Mouse (Mus musculus) spleen, adult 10 weeks (tissue): ENCODE measurements around the gene 4930524N10Rik. TPM values are rescaled to one million over a fixed set of nuclear protein-coding genes. Genes with fewer than 3 reads are reported as not detected.

Experiments
- polyA plus RNA-seq: library from polyadenylated mRNA; stranded (reverse); fragments of 350-450 nt; fragmentation: Illumina TruSeq; extraction: RNeasy Lipid Tissue Mini Kit (QIAGEN cat#74804); gene quantifications from one replicate; pipeline ENCODE4 v1.2.3, GENCODE M21; 2015; ENCODE audit warnings: low replicate concordance; ENCODE audit not compliant: insufficient read depth

The 4930524N10Rik gene
- not detected for polyA plus RNA-seq

DNA sequence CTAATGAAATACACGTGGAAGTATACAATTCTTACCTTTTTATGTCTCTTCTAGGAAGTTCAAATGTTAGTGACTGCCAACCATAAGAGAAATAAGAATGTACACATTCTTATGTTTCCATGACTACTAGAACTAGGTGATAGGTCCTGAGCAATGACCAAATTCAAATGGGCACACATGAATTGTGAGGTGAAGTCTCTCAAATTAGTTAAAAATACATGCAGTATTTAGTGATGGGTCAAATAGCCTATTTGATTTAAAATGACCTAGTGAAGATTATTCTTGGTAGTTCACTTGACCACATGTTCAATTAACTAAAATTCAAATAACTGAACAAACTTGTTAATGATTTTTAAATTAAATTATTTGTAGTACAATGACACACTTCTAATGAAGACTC lies at the start of gene 4930524N10Rik:
4930524N10Rik (minus strand) TSS at position 101 of the 400 bp plus-strand sequence.

Other genes with a start within 250 kb of the 4930524N10Rik start
- gene Gm15140, start 222.7 kb downstream of the 4930524N10Rik start, polyA plus RNA-seq = not detected
- gene Samt4, start 138.6 kb upstream of the 4930524N10Rik start, polyA plus RNA-seq = not detected
- gene Samt2, start 236.0 kb upstream of the 4930524N10Rik start, polyA plus RNA-seq = not detected